In genomic region chr1:22338914-22339313, GRCm38 (mm10) we compare ENCODE assay signal across 27 mouse cellular contexts.
A peak's percentile ranks its signal among the peaks of the same experiment; 100 is the strongest.
DNase-seq lines count a peak whose midpoint lies in the region; ATAC-seq lines count a peak whose summit lies in the region.
"Had no signal": no experiment of that assay in that cellular context is flagged by ENCODE, and none has a peak within 500 bp of the region (broad histone marks: within the 10 kb centered on the region; RNA-seq: fewer than 3 reads in every experiment).

No protein-coding gene starts in this region.

- H3K9me3 ChIP-seq in heart, embryonic 15.5 days (replicated peaks): no peaks in the 10 kb centered on the region
- no peaks in the 10 kb centered on the region for H3K9me3 ChIP-seq in heart, embryonic 12.5 days (replicated peaks)
- H3K9me3 ChIP-seq in intestine, embryonic 15.5 days: no peaks in the 10 kb centered on the region
- H3K9me3 ChIP-seq in stomach, embryonic 16.5 days (replicated peaks; ENCODE audit: control insufficient read depth, low read length): no peaks in the 10 kb centered on the region
- H3K9me3 ChIP-seq: embryonic facial prominence, embryonic 13.5 days; hindbrain, embryonic 13.5 days; limb, embryonic 12.5 days had no signal

- H3K9ac ChIP-seq in heart, embryonic 15.5 days: no peak overlapping the region
- H3K9ac ChIP-seq in heart, embryonic 12.5 days: no peak overlapping the region
- H3K9ac ChIP-seq in intestine, embryonic 15.5 days: no peak overlapping the region
- H3K9ac ChIP-seq in stomach, embryonic 16.5 days (ENCODE audit: low read length): no peak overlapping the region
- H3K9ac ChIP-seq: embryonic facial prominence, embryonic 13.5 days; hindbrain, embryonic 13.5 days; limb, embryonic 12.5 days had no signal

- ATAC-seq in heart, embryonic 15.5 days (replicated peaks; ENCODE audit: insufficient number of reproducible peaks, insufficient read depth, low FRiP score, low read depth): no peak
- no peak for ATAC-seq in heart, embryonic 12.5 days (ENCODE audit: insufficient number of reproducible peaks, low FRiP score)
- peak; percentile 55; the same call in 1 of the 2 replicates for ATAC-seq in intestine, embryonic 15.5 days
- ATAC-seq in stomach, embryonic 16.5 days (ENCODE audit: insufficient read depth, low FRiP score): peak; percentile 68; the same call in 1 of the 2 replicates
- ATAC-seq: forebrain, embryonic 16.5 days; midbrain, embryonic 16.5 days; Patski had no signal

- peak; percentile 5 for DNase-seq in kidney, postnatal 14 days
- DNase-seq in kidney, adult 8-10 months: no peak
- DNase-seq in yolk sac, embryonic 10.5 days (ENCODE audit: low spot score): no peak
- DNase-seq: adrenal gland, postnatal 10 days; cerebellum, adult 11 months; cerebellum, adult 9-10 months; embryo, embryonic 11 days; gastrocnemius, adult 2 months; heart, postnatal 4 days; kidney, postnatal 25 days; lung, postnatal 36 days; right cerebral cortex, postnatal 25 days; thymus, postnatal 4 days had no signal

- H3K36me3 ChIP-seq in heart, embryonic 15.5 days: no peaks in the 10 kb centered on the region
- no peaks in the 10 kb centered on the region for H3K36me3 ChIP-seq in heart, embryonic 12.5 days
- H3K36me3 ChIP-seq in intestine, embryonic 15.5 days: no peaks in the 10 kb centered on the region
- no peaks in the 10 kb centered on the region for H3K36me3 ChIP-seq in stomach, embryonic 16.5 days (ENCODE audit: control insufficient read depth, insufficient read depth, low read length)
- H3K36me3 ChIP-seq: embryonic facial prominence, embryonic 13.5 days; hindbrain, embryonic 13.5 days; limb, embryonic 12.5 days had no signal

- no peak overlapping the region for H3K4me3 ChIP-seq in heart, embryonic 15.5 days
- H3K4me3 ChIP-seq in heart, embryonic 12.5 days: no peak overlapping the region
- H3K4me3 ChIP-seq in intestine, embryonic 15.5 days (replicated peaks): no peak overlapping the region
- no peak overlapping the region for H3K4me3 ChIP-seq in stomach, embryonic 16.5 days (replicated peaks; ENCODE audit: low read length)
- H3K4me3 ChIP-seq: embryonic facial prominence, embryonic 13.5 days; erythroblast, embryonic 14.5 days; gastrocnemius, adult 2 months; hindbrain, embryonic 13.5 days; layer of hippocampus, adult 2 months; left cerebral cortex, adult 2 months; limb, embryonic 12.5 days had no signal

- H3K27ac ChIP-seq in heart, embryonic 15.5 days: no peak overlapping the region
- no peak overlapping the region for H3K27ac ChIP-seq in heart, embryonic 12.5 days (ENCODE audit: poor library complexity, severe bottlenecking)
- H3K27ac ChIP-seq in intestine, embryonic 15.5 days: no peak overlapping the region
- H3K27ac ChIP-seq in stomach, embryonic 16.5 days (ENCODE audit: low read length): no peak overlapping the region
- H3K27ac ChIP-seq: embryonic facial prominence, embryonic 13.5 days; gastrocnemius, adult 2 months; hindbrain, embryonic 13.5 days; layer of hippocampus, adult 2 months; left cerebral cortex, adult 2 months; limb, embryonic 12.5 days had no signal

- no peaks in the 10 kb centered on the region for H3K27me3 ChIP-seq in heart, embryonic 15.5 days
- H3K27me3 ChIP-seq in heart, embryonic 12.5 days (replicated peaks): no peaks in the 10 kb centered on the region
- no peaks in the 10 kb centered on the region for H3K27me3 ChIP-seq in intestine, embryonic 15.5 days (replicated peaks)
- no peaks in the 10 kb centered on the region for H3K27me3 ChIP-seq in stomach, embryonic 16.5 days (ENCODE audit: control insufficient read depth, insufficient read depth, low read length)
- H3K27me3 ChIP-seq: embryonic facial prominence, embryonic 13.5 days; hindbrain, embryonic 13.5 days; limb, embryonic 12.5 days had no signal

- peak overlapping the region; percentile 8; the same call in 1 of the 2 replicates for H3K4me2 ChIP-seq in heart, embryonic 15.5 days
- H3K4me2 ChIP-seq in heart, embryonic 12.5 days: no peak overlapping the region
- no peak overlapping the region; the same call in 1 of the 2 replicates for H3K4me2 ChIP-seq in intestine, embryonic 15.5 days (replicated peaks)
- H3K4me2 ChIP-seq in stomach, embryonic 16.5 days (ENCODE audit: low read depth, low read length): no peak overlapping the region
- H3K4me2 ChIP-seq: embryonic facial prominence, embryonic 13.5 days; hindbrain, embryonic 13.5 days; limb, embryonic 12.5 days; midbrain, embryonic 11.5 days had no signal

- WGBS in heart, embryonic 15.5 days: 56% methylated on average over 9 of the region's 9 CpGs
- 70% methylated on average over 9 of the region's 9 CpGs for WGBS in heart, embryonic 12.5 days
- WGBS in intestine, embryonic 15.5 days: 45% methylated on average over 9 of the region's 9 CpGs
- WGBS in stomach, embryonic 16.5 days: 49% methylated on average over 9 of the region's 9 CpGs

- no peaks in the 10 kb centered on the region for H3K4me1 ChIP-seq in heart, embryonic 15.5 days (replicated peaks)
- no peaks in the 10 kb centered on the region for H3K4me1 ChIP-seq in heart, embryonic 12.5 days (replicated peaks)
- no peaks in the 10 kb centered on the region for H3K4me1 ChIP-seq in intestine, embryonic 15.5 days (replicated peaks)
- no peaks in the 10 kb centered on the region for H3K4me1 ChIP-seq in stomach, embryonic 16.5 days (ENCODE audit: control insufficient read depth, insufficient read depth, low read length)
- H3K4me1 ChIP-seq: embryonic facial prominence, embryonic 13.5 days; hindbrain, embryonic 13.5 days; limb, embryonic 12.5 days had no signal

Comparison
In these comparisons a context has a peak if more than half of its experiments do, and no peak if none do; other contexts are left out.
1. ATAC-seq: peak in intestine, embryonic 15.5 days (single experiment) and stomach, embryonic 16.5 days (single experiment); none in heart, embryonic 15.5 days (single experiment) and heart, embryonic 12.5 days (single experiment).